Mouse (Mus musculus) forebrain, embryonic 16.5 days (tissue): ENCODE measurements around the gene Vps45. TPM values are rescaled to one million over a fixed set of nuclear protein-coding genes. Genes with fewer than 3 reads are reported as not detected.

ENCODE experiments used
- ATAC-seq: fragments of 200-750 bp; cut with Nextera tagmentation; 2 replicates; pipeline ENCODE4 v1.8.0; 2017; ENCODE audit warnings: mild to moderate bottlenecking, moderate library complexity
- H3K27ac ChIP-seq: fragments of 300-500 bp; sonication (generic); 2 replicates; pipeline ENCODE4 v1.5.1; 2014; ENCODE audit warnings: low read length, control low read depth
- H3K27me3 ChIP-seq: fragments of 300-500 bp; sonication (generic); replicated peaks from 2 replicates; pipeline ENCODE4 v1.6.1; 2014; ENCODE audit warnings: low read length; ENCODE audit not compliant: control insufficient read depth, insufficient read depth
- H3K36me3 ChIP-seq: fragments of 300-500 bp; sonication (generic); 2 replicates; pipeline ENCODE4 v1.6.1; 2014; ENCODE audit not compliant: control insufficient read depth, insufficient read depth
- H3K4me1 ChIP-seq: fragments of 300-500 bp; sonication (generic); replicated peaks from 2 replicates; pipeline ENCODE4 v1.6.1; 2014; ENCODE audit warnings: low read length; ENCODE audit not compliant: control insufficient read depth, insufficient read depth
- H3K4me2 ChIP-seq: fragments of 300-500 bp; sonication (generic); 2 replicates; pipeline ENCODE4 v1.6.1; 2014; ENCODE audit warnings: mild to moderate bottlenecking, low read length, control low read depth
- H3K4me3 ChIP-seq: fragments of 300-500 bp; sonication (generic); replicated peaks from 2 replicates; pipeline ENCODE4 v1.5.1; 2014; ENCODE audit warnings: mild to moderate bottlenecking, low read length, control low read depth
- H3K9ac ChIP-seq: fragments of 300-500 bp; sonication (generic); replicated peaks from 2 replicates; pipeline ENCODE4 v1.6.1; 2014; ENCODE audit warnings: low read depth, low read length, control low read depth
- H3K9me3 ChIP-seq: fragments of 300-500 bp; sonication (generic); 2 replicates; pipeline ENCODE4 v1.6.1; 2016; ENCODE audit warnings: low read length; ENCODE audit not compliant: control insufficient read depth
- WGBS: fragments of 180-500 bp; shearing (Covaris S2); extraction: QIAGEN DNeasy Blood & Tissue Kit; methylation state at CpG from one replicate; pipeline ENCODE4 v1.1.7; 2014; 5-methylcytosine and 5-hydroxymethylcytosine counted together
- polyA plus RNA-seq: library from polyadenylated mRNA; unstranded; fragments of >200 nt; fragmentation: Nextera tagmentation; extraction: Ambion mirVana; gene quantifications from 2 replicates; pipeline ENCODE4 v1.2.1, GENCODE M21; 2015

The Vps45 gene
- polyA plus RNA-seq = 55.3 and 57.4 TPM in 2 replicates

DNA sequence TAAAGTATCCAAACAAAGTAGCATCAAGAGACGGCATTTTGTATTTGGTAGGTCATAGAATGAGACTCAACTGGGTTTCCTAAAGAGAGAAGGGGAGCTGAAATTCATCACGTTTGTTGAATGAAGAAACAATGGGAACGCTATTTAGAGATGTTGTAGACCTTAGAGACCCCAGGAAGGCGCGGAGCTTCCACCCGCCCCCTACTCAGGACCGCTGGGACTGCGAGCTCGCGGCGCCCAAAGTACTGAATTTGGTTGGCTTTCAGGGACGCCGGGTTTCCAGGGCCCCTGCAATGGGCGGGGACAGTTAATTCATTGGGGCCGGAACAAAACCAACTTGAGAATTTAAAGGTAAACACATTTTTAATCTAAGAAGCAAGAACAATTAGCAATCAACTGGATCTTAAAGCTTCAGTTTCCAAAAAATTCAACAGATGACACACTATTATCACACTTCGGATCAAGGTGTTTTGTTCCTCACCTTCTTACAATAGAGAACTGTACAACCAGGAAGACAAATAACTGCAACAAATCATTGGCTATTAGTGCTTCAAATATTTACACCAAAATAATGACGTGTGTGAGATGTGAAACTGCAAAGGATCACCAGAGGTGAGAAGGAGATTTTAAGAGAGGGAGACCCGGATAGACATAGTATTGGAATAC is at the start of gene Vps45:
Gene Vps45 (minus strand): TSS at position 236 of the 666 bp plus-strand sequence.
- Histone ChIP-seq H3K27me3 (no peaks in the 10 kb centered on the region), H3K9me3 (no peaks in the 10 kb centered on the region), H3K4me2 (peak within 1 kb of the TSS; percentile 69), H3K4me1 (peaks cover 9% of the 10 kb centered on the region), H3K9ac (peak within 1 kb of the TSS; percentile 64), H3K36me3 (no peaks in the 10 kb centered on the region), H3K27ac (peak within 1 kb of the TSS; percentile 89), H3K4me3 (peak within 1 kb of the TSS; percentile 67)
- peak; percentile 83 for ATAC-seq
- WGBS = under 1% methylated on average over 18 of the region's 18 CpGs

DNA sequence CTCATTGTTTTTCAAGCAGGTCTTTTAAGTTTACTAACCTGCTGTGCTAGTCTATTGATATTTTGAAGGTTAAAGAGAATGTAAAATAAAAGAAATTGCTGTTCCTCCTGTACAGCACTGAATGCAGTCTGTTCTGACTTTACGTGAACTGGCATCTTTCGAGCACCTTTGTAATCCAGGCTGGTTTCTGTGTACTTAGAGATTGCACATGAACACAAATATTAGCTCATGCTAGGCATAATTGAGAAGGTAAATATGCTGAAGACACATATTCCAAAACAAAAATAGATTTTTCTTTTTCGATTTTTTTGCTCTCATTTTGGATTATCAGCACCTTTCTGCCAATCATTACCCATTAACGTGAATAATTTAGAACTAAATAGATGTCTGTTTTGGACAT is 47.9 kb upstream of the Vps45 start:
- H3K36me3 ChIP-seq = no peaks in the 10 kb centered on the region
- H3K9ac ChIP-seq = no peak overlapping the region
- no peak overlapping the region for H3K27ac ChIP-seq
- H3K4me1 ChIP-seq = peaks cover 15% of the 10 kb centered on the region
- no peaks in the 10 kb centered on the region for H3K27me3 ChIP-seq
- H3K9me3 ChIP-seq = no peaks in the 10 kb centered on the region
- H3K4me2 ChIP-seq = no peak overlapping the region
- no peak for ATAC-seq
- WGBS = 91% methylated on average over 4 of the region's 4 CpGs
- H3K4me3 ChIP-seq = no peak overlapping the region

GRCm38 (mm10) chr3:96105232-96105747 is 47.0 kb upstream of the Vps45 start:
- H3K27me3 ChIP-seq = no peaks in the 10 kb centered on the region
- WGBS = 9% methylated on average over 10 of the region's 10 CpGs
- H3K4me2 ChIP-seq = peak overlapping the region; percentile 58
- H3K36me3 ChIP-seq = no peaks in the 10 kb centered on the region
- no peaks in the 10 kb centered on the region for H3K9me3 ChIP-seq
- ATAC-seq = 0 out of 2 replicates have a peak, but pooled peaks have one; percentile 13
- H3K4me1 ChIP-seq = peaks cover 15% of the 10 kb centered on the region
- H3K27ac ChIP-seq = no peak overlapping the region
- H3K9ac ChIP-seq = no peak overlapping the region
- H3K4me3 ChIP-seq = peak overlapping the region; percentile 88

DNA sequence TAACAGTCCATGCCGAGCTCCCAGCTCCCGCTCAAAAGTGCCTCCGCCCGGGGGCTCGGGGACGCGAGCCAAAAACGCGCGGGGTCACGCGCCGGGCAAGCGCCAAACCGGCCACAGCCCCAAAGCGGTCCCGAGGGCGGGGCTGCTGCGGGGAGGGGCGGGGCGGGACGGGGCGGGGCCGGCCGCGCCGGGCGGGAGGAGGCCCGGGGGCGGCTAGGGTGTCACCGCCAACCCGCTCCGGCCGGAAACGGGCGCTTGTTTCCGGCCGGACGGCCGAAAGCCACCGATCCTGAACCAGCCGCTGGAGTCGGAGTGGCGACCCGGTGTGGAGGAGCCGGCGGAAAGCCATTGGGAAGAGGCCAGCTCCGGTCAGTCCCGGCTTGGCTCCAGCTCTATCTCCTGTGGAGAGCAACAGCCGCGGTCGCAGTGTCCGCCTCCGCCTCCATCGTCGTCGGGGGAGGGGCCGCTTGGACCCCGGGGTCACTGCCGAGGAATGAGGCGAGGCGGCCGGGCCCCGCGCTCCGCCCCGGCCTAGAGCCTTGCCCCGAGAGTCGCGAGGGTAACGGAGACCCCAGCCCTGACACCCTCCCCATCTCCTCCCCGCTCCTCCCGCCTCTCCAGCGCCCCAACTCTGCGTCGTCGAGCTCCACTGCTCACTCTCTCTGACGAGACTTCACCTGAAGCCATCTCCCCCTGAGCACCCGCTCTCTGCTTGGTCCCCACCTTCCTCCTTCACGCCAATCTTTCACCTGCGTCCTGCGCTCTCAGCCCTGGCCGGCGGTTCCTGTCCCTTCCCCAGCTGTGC is 46.2 kb upstream of the Vps45 start, which contains the start of gene Otud7b:
Gene Otud7b (plus strand): TSS at position 267 of the 805 bp plus-strand sequence.
- peak; percentile 85 for ATAC-seq
- H3K4me1 ChIP-seq = peaks cover 15% of the 10 kb centered on the region
- peak within 1 kb of the TSS; percentile 58 for H3K4me2 ChIP-seq
- no peaks in the 10 kb centered on the region for H3K9me3 ChIP-seq
- H3K36me3 ChIP-seq = no peaks in the 10 kb centered on the region
- H3K27me3 ChIP-seq = no peaks in the 10 kb centered on the region
- under 1% methylated on average over 81 of the region's 84 CpGs for WGBS
- peak within 1 kb of the TSS; percentile 92 for H3K9ac ChIP-seq
- H3K4me3 ChIP-seq = peak within 1 kb of the TSS; percentile 88
- peak within 1 kb of the TSS; percentile 67; the same call in 1 of the 2 replicates for H3K27ac ChIP-seq

DNA sequence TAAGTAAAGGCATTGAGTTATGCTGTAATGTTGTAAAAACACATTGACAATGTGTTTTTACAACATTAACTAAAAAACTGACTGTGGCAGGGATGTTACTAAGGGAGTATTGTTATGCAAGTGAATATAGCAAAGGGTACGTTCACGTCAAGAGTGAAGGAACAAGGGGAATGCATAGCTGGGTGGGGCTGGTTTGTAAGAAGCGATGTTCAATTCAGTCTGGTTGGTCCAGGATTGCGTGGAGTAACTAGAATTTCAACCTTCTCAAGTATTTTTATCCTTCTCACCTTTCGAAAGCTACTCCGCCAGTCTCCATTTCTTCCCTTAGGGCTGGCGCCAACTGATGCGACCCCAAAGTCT is 45.6 kb upstream of the Vps45 start:
- 0 out of 2 replicates have a peak overlapping the region, but pooled peaks have one; percentile 37 for H3K27ac ChIP-seq
- peak; percentile 41 for ATAC-seq
- no peaks in the 10 kb centered on the region for H3K9me3 ChIP-seq
- peak overlapping the region; percentile 58 for H3K4me2 ChIP-seq
- H3K27me3 ChIP-seq = no peaks in the 10 kb centered on the region
- peaks cover 15% of the 10 kb centered on the region for H3K4me1 ChIP-seq
- H3K4me3 ChIP-seq = peak overlapping the region; percentile 88
- WGBS = under 1% methylated on average over 8 of the region's 8 CpGs
- H3K36me3 ChIP-seq = no peaks in the 10 kb centered on the region
- H3K9ac ChIP-seq = peak overlapping the region; percentile 92

GRCm38 (mm10) chr3:96102100-96102872 is 44.0 kb upstream of the Vps45 start:
- Histone ChIP-seq H3K4me2 (peak overlapping the region; percentile 51), H3K4me3 (peak overlapping the region; percentile 20), H3K4me1 (peaks cover 15% of the 10 kb centered on the region), H3K27me3 (no peaks in the 10 kb centered on the region), H3K9me3 (no peaks in the 10 kb centered on the region), H3K27ac (no peak overlapping the region), H3K36me3 (no peaks in the 10 kb centered on the region), H3K9ac (peak overlapping the region; percentile 25; the same call in 1 of the 2 replicates)
- ATAC-seq = peak; percentile 29
- WGBS = 14% methylated on average over 14 of the region's 14 CpGs

GRCm38 (mm10) chr3:96098616-96099267 is 40.5 kb upstream of the Vps45 start:
- Histone ChIP-seq H3K4me2 (no peak overlapping the region), H3K27ac (no peak overlapping the region), H3K9ac (no peak overlapping the region), H3K27me3 (no peaks in the 10 kb centered on the region), H3K36me3 (no peaks in the 10 kb centered on the region), H3K4me3 (no peak overlapping the region), H3K9me3 (no peaks in the 10 kb centered on the region), H3K4me1 (peaks cover 7% of the 10 kb centered on the region; the same call in 1 of the 2 replicates)
- ATAC-seq = no peak
- 54% methylated on average over 7 of the region's 7 CpGs for whole genome bisulfite sequencing

DNA sequence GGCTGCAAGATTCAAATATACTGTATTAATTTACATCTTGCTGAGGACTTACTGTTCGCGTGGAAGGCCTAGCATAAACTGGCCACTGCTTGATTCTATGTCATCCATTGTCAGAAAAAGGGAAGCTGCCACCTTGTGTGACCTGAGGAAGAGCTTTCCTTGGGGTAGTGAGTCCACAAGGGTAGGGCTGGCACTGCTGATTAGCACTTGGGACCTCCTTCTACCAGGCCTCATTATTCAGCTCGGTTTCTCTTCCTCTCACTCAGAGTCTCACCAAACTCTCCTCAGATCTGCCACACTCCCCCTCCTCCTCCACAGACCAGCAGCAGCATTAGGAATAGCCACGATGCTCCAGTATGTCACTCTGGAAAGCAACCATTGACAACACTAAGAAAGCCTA is 39.9 kb upstream of the Vps45 start:
- 68% methylated on average over 4 of the region's 4 CpGs for WGBS
- no peak for ATAC-seq

More for the DNA sequence above, 39.9 kb upstream of the Vps45 start:
- Histone ChIP-seq H3K4me3 (no peak overlapping the region), H3K9me3 (no peaks in the 10 kb centered on the region), H3K4me2 (no peak overlapping the region), H3K4me1 (peaks cover 7% of the 10 kb centered on the region; the same call in 1 of the 2 replicates), H3K9ac (no peak overlapping the region), H3K27me3 (no peaks in the 10 kb centered on the region), H3K36me3 (no peaks in the 10 kb centered on the region), H3K27ac (no peak overlapping the region)
